In genomic region chr6:113266996-113267655, GRCm38 (mm10) we compare ENCODE assay signal across 21 mouse cellular contexts. TPM values are rescaled to one million over a fixed set of nuclear protein-coding genes. Genes with fewer than 3 reads are reported as not detected.
DNase-seq lines count a peak whose midpoint lies in the region; ATAC-seq lines count a peak whose summit lies in the region.
"Had no signal": no experiment of that assay in that cellular context is flagged by ENCODE, and none has a peak within 500 bp of the region (broad histone marks: within the 10 kb centered on the region; RNA-seq: fewer than 3 reads in every experiment).

No protein-coding gene starts in this region.

- no peak for DNase-seq in heart, postnatal 14 days
- DNase-seq in testis, postnatal 14 days (ENCODE audit: low spot score), result peak; percentile 22
- DNase-seq in testis, postnatal 10 days (ENCODE audit: low spot score), result no peak
- DNase-seq in R1 (ENCODE audit: low read depth, low spot score), result peak; percentile 58
- no peak for DNase-seq in lung, postnatal 10 days
- no peak for DNase-seq in kidney, adult 8-10 months
- DNase-seq: cerebellum, adult 2 months; cerebellum, postnatal 10 days; gastrocnemius, postnatal 14 days; heart, adult 2 months; kidney, adult 11 months had no signal

- H3K36me3 ChIP-seq in heart, embryonic 11.5 days (ENCODE audit: control insufficient read depth, insufficient read depth, low read length), result peaks cover 39% of the 10 kb centered on the region

- no peak overlapping the region for H3K4me3 ChIP-seq in heart, embryonic 11.5 days (ENCODE audit: low read depth, low read length)
- no peak overlapping the region for H3K4me3 ChIP-seq in brown adipose tissue, adult 24 weeks (ENCODE audit: insufficient read depth, low read depth, low read length)
- H3K4me3 ChIP-seq: embryonic facial prominence, embryonic 15.5 days; erythroblast, embryonic 14.5 days; forebrain, embryonic 15.5 days; heart, adult 2 months; heart, embryonic 12.5 days; hindbrain, embryonic 13.5 days had no signal

- no peak for ATAC-seq in heart, embryonic 11.5 days (replicated peaks; ENCODE audit: insufficient number of reproducible peaks, low FRiP score, low TSS enrichment)
- ATAC-seq: forebrain, embryonic 15.5 days; hindbrain, postnatal 0 days had no signal

- WGBS in heart, embryonic 11.5 days (ENCODE audit: insufficient replicate concordance), result 67% methylated on average over 7 of the region's 7 CpGs

- intact Hi-C loops in heart, postnatal 14 days (cut with DNase I), result no loop called here

- 0 out of 2 replicates have a peak overlapping the region, but pooled peaks have one; percentile 46 for H3K27ac ChIP-seq in heart, embryonic 11.5 days (ENCODE audit: low read depth, low read length)
- peak overlapping the region; percentile 85 for H3K27ac ChIP-seq in brown adipose tissue, adult 24 weeks (replicated peaks; ENCODE audit: low read depth, low read length)
- H3K27ac ChIP-seq: embryonic facial prominence, embryonic 15.5 days; forebrain, embryonic 15.5 days; heart, adult 2 months; hindbrain, embryonic 13.5 days; hindbrain, postnatal 0 days had no signal

- H3K4me1 ChIP-seq in heart, embryonic 11.5 days (ENCODE audit: control insufficient read depth, insufficient read depth, low read length), result no peaks in the 10 kb centered on the region; the same call in 1 of the 2 replicates
- H3K4me1 ChIP-seq in brown adipose tissue, adult 24 weeks (ENCODE audit: control insufficient read depth, insufficient read depth, insufficient read length, low read length), result peaks cover 16% of the 10 kb centered on the region
- H3K4me1 ChIP-seq: embryonic facial prominence, embryonic 15.5 days; forebrain, embryonic 15.5 days; hindbrain, embryonic 13.5 days had no signal

- H3K9me3 ChIP-seq in heart, embryonic 11.5 days (replicated peaks; ENCODE audit: control insufficient read depth, low read length), result no peaks in the 10 kb centered on the region
- H3K9me3 ChIP-seq: embryonic facial prominence, embryonic 15.5 days; forebrain, embryonic 15.5 days; heart, embryonic 12.5 days; hindbrain, embryonic 13.5 days had no signal

- no peak overlapping the region for H3K9ac ChIP-seq in heart, embryonic 11.5 days (ENCODE audit: low read depth, low read length)
- H3K9ac ChIP-seq: embryonic facial prominence, embryonic 15.5 days; forebrain, embryonic 15.5 days; heart, embryonic 12.5 days; hindbrain, embryonic 13.5 days had no signal

- H3K27me3 ChIP-seq in heart, embryonic 11.5 days (ENCODE audit: control insufficient read depth, insufficient read depth, low read length), result no peaks in the 10 kb centered on the region
- H3K27me3 ChIP-seq: embryonic facial prominence, embryonic 15.5 days; forebrain, embryonic 15.5 days; heart, embryonic 12.5 days; hindbrain, embryonic 13.5 days had no signal

- no peak overlapping the region for H3K4me2 ChIP-seq in heart, embryonic 11.5 days
- H3K4me2 ChIP-seq: embryonic facial prominence, embryonic 15.5 days; forebrain, embryonic 15.5 days; heart, embryonic 12.5 days; hindbrain, embryonic 13.5 days had no signal

RNA-seq across cellular contexts. Expression of gene Cpne9, which starts 15.0 kb away (rescaled TPM):
- polyA plus RNA-seq in heart, embryonic 11.5 days (2014; fragmentation: Nextera tagmentation; extraction: Ambion mirVana), result 0.11 and 0.15 TPM in 2 replicates
- under 1 TPM; 0.05 to 0.29 TPM for total RNA-seq in heart, postnatal 14 days (2021)
- 0.44 and 0.71 TPM in 2 replicates for polyA plus RNA-seq in brown adipose tissue, adult 24 weeks (2012; ENCODE audit: insufficient read depth, insufficient read length, missing spikeins)
- polyA plus RNA-seq: gonadal fat pad, adult 2 months; heart, postnatal 0 days had no signal

RNA-seq across cellular contexts. Expression of gene Mtmr14, which starts 29.5 kb away (rescaled TPM):
- polyA plus RNA-seq in heart, embryonic 11.5 days (2014; fragmentation: Nextera tagmentation; extraction: Ambion mirVana), result 24.3 and 28.1 TPM in 2 replicates
- total RNA-seq in heart, postnatal 14 days (2021), result 10 to 100 TPM; 15.0 to 15.3 TPM
- 26.3 and 37.1 TPM in 2 replicates for polyA plus RNA-seq in brown adipose tissue, adult 24 weeks (2012; ENCODE audit: insufficient read depth, insufficient read length, missing spikeins)

RNA-seq across cellular contexts. Expression of gene Brpf1, which starts 39.8 kb away (rescaled TPM):
- polyA plus RNA-seq in heart, embryonic 11.5 days (2014; fragmentation: Nextera tagmentation; extraction: Ambion mirVana), result 11.0 and 14.6 TPM in 2 replicates
- 10 to 100 TPM; 18.0 to 18.1 TPM for total RNA-seq in heart, postnatal 14 days (2021)
- 12.6 and 15.1 TPM in 2 replicates for polyA plus RNA-seq in brown adipose tissue, adult 24 weeks (2012; ENCODE audit: insufficient read depth, insufficient read length, missing spikeins)

RNA-seq across cellular contexts. Expression of gene Ogg1, which starts 59.6 kb away (rescaled TPM):
- polyA plus RNA-seq in heart, embryonic 11.5 days (2014; fragmentation: Nextera tagmentation; extraction: Ambion mirVana), result 10.6 and 11.6 TPM in 2 replicates
- 1 to 10 TPM; 6.5 to 7.4 TPM for total RNA-seq in heart, postnatal 14 days (2021)
- polyA plus RNA-seq in brown adipose tissue, adult 24 weeks (2012; ENCODE audit: insufficient read depth, insufficient read length, missing spikeins), result 18.0 and 18.7 TPM in 2 replicates

Comparison
In these comparisons a context has a peak if more than half of its experiments do, and no peak if none do; other contexts are left out.
1. DNase-seq: peak in testis, postnatal 14 days (single experiment) and R1 (single experiment); none in heart, postnatal 14 days (0 of 2), testis, postnatal 10 days (single experiment), lung, postnatal 10 days (single experiment) and kidney, adult 8-10 months (0 of 2).